Mouse (Mus musculus): ENCODE measurements around the gene Nkain4.

Gene Nkain4

DNA sequence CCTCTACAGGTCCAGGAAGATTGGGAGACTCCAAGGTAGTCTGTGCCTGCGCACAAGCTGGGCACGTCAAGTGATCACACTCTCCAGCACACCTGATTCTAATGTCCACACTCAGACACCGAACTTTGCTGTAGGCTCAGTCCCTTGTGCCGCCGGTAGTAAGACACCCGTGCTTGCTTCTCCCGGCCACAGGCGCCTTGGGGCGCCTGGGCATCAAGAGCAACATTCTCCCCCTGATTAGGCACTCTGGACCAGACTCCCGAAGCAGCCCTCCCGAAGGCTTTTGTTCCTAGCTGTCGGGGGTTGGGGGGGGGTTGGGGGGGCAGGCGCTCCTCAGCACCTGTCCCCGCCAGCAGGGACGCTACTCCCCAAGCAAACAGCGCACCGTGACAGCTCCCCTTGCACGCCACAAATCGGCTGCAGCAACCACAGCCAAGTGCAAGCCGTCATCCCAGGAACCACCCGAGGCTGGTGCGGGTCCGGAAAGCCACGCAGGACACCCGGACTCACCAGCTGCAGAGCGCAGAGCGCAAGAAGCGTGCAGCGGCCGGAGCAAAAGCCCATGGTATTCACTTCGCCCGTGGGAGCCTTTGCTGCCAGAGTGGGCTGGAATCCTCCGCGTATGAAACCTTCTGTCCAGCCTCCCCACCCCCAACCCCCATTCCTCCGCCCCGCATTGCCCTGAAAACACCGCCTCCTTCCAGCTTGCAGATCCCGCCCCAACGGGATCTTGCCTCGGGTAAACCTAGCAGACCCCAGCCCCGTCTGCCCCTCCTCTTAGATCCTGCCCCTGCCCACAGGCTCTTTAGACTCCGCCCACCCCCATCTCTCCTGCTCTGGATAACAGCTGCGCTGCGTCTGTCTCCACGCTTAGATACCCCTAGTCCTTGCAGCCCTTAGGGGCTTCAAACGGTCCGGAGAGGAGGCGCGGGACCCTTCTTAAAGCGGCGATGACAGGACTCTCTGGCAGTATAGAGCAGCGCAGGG, at the start of gene Nkain4:
Gene Nkain4, minus strand, starts transcription at position 639 of the 987 bp plus-strand sequence.
- no peak for DNase-seq (ENCODE audit: low read depth)

- no peak for DNase-seq (ENCODE audit: low read depth)
Measured at GRCm38 (mm10) chr2:180996905-180997304, 42.4 kb upstream of the Nkain4 start.

DNA sequence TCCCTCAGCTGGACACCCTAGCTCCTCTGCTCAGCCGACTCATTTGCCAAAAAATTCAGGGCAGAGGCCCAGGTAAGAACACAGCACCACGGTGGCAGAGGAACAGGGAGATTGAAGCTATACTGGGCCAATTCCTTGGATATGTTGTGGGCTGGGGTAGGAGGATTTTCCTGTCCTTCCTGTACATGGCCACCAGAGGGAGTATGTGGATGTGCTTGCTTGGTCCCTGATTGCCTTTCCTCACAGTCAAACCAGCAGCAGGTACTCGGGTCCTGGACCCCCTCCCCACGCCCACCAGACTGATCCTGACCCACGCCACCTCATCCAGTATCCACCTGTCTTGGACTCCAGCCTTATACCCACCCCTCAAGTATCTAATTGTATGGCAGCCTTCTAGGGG, 41.9 kb upstream of the Nkain4 start:
- DNase-seq (ENCODE audit: low read depth), result peak; percentile 18

- no peak for DNase-seq (ENCODE audit: low read depth)
Measured at GRCm38 (mm10) chr2:180995457-180995856, 41.0 kb upstream of the Nkain4 start.

GRCm38 (mm10) chr2:180994360-180994759, 39.9 kb upstream of the Nkain4 start:
- DNase-seq (ENCODE audit: low read depth), result no peak

DNA sequence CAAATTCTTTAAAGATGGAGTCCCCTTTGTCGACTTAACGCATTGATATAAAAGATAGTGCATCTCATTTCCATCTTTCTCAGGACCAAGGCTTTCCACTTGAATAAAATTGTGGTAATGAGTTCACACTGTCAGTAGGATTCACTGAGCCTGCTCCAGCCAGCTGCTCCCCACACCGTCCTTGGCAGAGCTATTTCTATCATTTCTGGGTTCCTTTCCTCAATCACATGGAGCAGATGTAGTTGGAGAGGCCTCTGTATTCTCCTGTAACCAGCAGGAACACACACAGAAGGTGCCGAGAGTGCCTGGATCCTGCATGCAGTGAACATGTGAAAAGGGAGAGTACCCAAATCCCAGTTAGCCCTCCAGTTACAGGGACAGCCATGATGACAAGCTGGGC, 35.8 kb upstream of the Nkain4 start:
- no peak for DNase-seq (ENCODE audit: low read depth)

GRCm38 (mm10) chr2:180988948-180989347, 34.4 kb upstream of the Nkain4 start:
- DNase-seq (ENCODE audit: low read depth), result no peak

GRCm38 (mm10) chr2:180988347-180988913, 33.9 kb upstream of the Nkain4 start:
- no peak for DNase-seq (ENCODE audit: low read depth)

DNA sequence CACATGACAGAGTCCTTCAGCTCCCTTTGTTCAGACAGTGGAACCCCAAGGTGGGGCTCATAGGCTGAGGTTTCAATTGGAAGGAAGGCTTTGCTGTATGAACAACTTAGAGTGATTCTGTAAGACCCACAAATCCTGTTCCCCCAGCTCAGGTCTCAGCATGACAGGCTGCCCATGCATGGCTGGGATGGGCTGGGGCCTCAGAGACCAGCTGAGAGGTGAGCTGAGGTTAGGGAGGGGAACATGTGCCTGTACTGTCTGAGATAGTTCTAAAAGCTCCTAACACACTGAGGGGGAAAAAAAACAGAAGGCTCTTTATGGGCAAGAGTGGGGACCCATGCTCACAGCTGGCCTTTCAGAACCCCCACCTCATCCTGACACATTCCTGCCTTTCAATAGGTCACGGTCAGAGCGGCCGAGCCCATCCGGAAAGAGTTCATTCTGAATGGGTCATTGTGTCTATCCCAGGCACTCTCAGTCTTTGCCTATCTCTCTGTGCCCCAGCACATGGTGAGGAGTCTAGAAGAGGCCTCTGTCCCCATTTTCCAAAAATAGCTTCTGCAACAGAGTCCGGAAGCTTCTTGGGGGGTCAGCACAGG, 33.0 kb upstream of the Nkain4 start:
- no peak for DNase-seq (ENCODE audit: low read depth)

DNA sequence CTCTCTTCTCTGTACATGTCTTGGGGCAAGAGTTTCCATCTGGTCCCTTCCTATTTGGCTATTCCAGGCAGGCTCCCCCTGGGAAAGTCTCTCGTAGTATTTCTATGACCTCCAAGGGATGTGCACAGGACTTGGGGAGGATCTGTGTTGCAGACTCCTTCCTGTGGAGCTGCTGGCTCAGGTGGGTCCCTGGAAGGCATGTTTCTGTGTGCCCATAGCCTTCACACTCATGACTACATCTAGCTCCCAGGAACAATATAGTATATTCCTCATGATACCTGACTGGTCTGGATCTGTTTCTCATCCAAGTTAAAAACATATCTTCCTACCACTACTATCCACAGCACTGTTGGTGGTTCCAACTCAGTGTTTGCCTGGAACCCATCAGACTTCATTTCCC, 32.5 kb upstream of the Nkain4 start:
- no peak for DNase-seq (ENCODE audit: low read depth)

GRCm38 (mm10) chr2:180986449-180986848, 31.9 kb upstream of the Nkain4 start, which contains the start of gene Col20a1:
Gene Col20a1 (plus strand): TSS chr2:180986535.
- no peak for DNase-seq (ENCODE audit: low read depth)

GRCm38 (mm10) chr2:180985635-180986034, 31.1 kb upstream of the Nkain4 start:
- DNase-seq (ENCODE audit: low read depth), result no peak

DNA sequence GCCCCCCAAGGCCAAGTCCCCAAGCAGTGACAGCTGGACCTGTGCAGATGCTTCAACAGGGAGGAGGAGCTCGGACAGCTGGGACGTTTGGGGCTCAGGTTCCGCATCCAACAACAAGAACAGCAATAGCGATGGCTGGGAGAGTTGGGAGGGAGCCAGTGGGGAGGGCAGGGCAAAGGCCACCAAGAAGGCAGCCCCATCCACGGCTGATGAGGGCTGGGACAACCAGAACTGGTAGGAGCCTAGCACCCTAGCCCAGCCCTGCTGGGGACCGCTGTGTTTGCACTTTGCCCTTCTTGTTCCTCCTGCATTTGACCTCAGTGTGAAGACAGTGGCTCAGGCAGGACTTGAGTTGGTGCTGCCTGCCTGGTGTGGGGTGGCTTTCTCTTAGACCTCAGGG, 26.6 kb upstream of the Nkain4 start:
- no peak for DNase-seq (ENCODE audit: low read depth)

GRCm38 (mm10) chr2:180967010-180967763, 12.7 kb upstream of the Nkain4 start, which contains the start of gene Arfgap1:
Gene Arfgap1 (plus strand): TSS chr2:180967225.
- DNase-seq (ENCODE audit: low read depth), result peak; percentile 80

DNA sequence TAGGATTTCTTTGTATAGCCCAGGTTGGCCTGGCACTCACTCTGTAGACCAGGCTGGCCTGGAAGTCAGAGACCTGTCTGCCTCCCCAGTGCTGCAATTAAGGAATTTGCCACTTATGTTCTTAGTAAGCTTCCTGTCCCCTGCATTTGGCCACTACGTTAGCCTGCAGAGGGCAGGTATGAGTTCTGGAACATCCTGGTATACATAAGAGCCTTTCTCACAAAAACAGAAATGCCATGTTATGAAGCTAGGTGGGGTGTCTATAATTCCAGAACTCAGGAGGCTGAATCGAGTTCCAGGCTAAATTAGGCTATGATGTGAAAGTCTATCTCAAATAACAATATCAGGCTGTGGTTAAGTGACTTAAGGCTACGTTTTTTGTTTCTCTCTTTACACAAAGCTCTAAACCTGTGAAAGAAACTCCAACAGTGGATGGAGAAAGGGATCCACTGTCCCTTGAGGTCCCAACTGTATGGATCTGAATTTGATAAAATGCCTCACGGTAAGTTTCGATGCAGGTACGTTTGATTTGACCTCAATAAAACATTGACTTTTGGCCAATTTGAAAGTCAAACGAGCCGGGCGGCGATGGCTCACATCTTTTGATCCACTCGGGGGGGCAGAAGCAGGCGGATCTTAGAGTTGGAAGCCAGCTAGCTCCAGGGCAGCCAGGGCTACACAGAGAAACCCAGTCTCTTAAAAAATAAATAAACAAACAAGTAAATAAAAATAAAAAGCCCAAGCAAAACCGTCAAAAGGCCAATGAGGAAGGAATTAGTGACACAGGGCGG, 11.8 kb upstream of the Nkain4 start:
- peak; percentile 24 for DNase-seq (ENCODE audit: low read depth)

DNA sequence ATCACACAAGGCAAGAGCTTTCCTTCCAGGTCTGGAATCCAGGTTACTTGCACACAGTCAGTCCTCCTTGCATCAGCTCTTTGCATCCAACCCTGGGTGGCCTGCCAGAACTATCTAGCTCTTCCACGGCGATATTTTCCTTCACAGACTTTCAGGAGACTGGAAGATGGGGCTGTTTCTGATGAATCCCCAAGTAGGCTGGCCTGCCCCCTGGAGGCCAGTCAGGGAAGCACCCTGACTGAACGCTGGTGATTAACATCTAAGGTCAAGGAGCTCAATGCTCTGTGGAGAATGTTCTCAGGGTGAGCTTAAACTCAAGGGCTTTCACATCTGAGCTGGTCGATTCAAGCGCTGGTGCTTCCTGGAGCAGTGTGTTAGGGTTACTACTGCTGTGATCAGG, 9.5 kb upstream of the Nkain4 start:
- peak; percentile 62 for DNase-seq (ENCODE audit: low read depth)

GRCm38 (mm10) chr2:180962616-180963308, 8.3 kb upstream of the Nkain4 start:
- DNase-seq (ENCODE audit: low read depth), result no peak

GRCm38 (mm10) chr2:180960187-180960586, 5.7 kb upstream of the Nkain4 start:
- DNase-seq (ENCODE audit: low read depth), result no peak

DNA sequence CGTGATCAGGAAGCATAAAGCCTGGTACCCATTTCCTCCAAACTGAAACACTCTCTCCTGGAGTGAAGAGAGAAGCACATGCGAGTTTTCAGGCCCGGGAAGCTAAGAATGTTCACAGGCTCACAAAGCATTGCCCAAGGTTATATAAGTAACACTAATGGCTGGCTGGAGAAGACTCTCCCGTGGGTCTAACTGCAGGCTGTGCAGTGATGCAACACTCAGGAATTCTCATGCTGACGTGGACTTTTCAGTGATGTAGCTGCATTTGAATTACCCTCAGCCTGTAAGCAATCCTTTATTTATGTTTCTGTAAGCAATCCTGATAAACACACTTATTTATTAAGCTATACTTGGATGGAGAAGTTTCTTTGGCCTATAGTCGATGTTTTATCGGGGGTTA, 5.1 kb upstream of the Nkain4 start:
- DNase-seq (ENCODE audit: low read depth), result no peak

GRCm38 (mm10) chr2:180953638-180954037, 861 bp downstream of the Nkain4 start:
- DNase-seq (ENCODE audit: low read depth), result no peak

DNA sequence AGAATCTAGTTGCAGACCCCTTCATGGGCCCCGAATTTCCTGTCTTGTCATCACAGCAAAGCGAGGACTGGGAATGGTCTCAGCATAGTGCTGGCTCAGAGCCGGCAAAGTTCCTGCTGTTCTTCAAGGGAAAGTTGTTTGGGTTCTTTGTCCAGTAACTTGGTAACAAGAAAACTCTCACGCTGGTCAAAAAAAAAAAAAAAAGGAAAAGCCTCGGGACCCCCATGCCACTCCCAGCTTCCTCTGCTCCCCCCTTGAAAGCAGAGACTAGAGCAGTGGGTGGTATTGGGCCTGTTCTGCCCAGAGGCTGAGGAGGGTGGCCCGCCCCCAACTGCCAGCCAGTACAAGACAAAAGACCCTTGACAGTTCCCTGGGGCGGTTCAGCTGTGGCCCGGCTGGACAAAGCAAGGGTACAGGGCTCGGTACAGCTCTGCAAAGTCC, 1.7 kb downstream of the Nkain4 start:
- no peak for DNase-seq (ENCODE audit: low read depth)
